In genomic region chr12:79471868-79472267, GRCm38 (mm10) we compare ENCODE assay signal across 16 mouse cellular contexts.
DNase-seq lines count a peak whose midpoint lies in the region; ATAC-seq and TF ChIP-seq lines count a peak whose summit lies in the region.
"Had no signal": no experiment of that assay in that cellular context is flagged by ENCODE, and none has a peak within 500 bp of the region (broad histone marks: within the 10 kb centered on the region; RNA-seq: fewer than 3 reads in every experiment).

No protein-coding gene starts in this region.

- H3K4me3 ChIP-seq in kidney, postnatal 0 days (replicated peaks; ENCODE audit: low read depth, low read length) = no peak overlapping the region
- no peak overlapping the region for H3K4me3 ChIP-seq in embryonic facial prominence, embryonic 15.5 days (replicated peaks)
- H3K4me3 ChIP-seq in myocyte = no peak overlapping the region
- no peak overlapping the region for H3K4me3 ChIP-seq in forebrain, embryonic 14.5 days (ENCODE audit: low read depth, low read length)
- H3K4me3 ChIP-seq in hindbrain, postnatal 0 days (ENCODE audit: low read length) = no peak overlapping the region
- H3K4me3 ChIP-seq: gastrocnemius, adult 2 months; hindbrain, embryonic 12.5 days; layer of hippocampus, adult 2 months had no signal

- TF ChIP-seq CTCF in kidney, postnatal 0 days (IDR thresholded peaks at IDR 0.05; ENCODE audit: low read depth) = no peak
- no peak for TF ChIP-seq CTCF in hindbrain, postnatal 0 days (IDR thresholded peaks at IDR 0.05; ENCODE audit: low read depth)

- 73% methylated on average over 2 of the region's 2 CpGs for WGBS in kidney, postnatal 0 days
- 61% methylated on average over 2 of the region's 2 CpGs for WGBS in embryonic facial prominence, embryonic 15.5 days
- 92% methylated on average over 2 of the region's 2 CpGs for WGBS in forebrain, embryonic 14.5 days
- 87% methylated on average over 2 of the region's 2 CpGs for WGBS in hindbrain, postnatal 0 days

- peak; percentile 46 to 82 for DNase-seq in adrenal gland, adult (ENCODE audit: inconsistent age in 2 of 2, low spot score in 1 of 2)
- DNase-seq in adrenal gland, adult 18-20 months (ENCODE audit: low spot score in 2 of 2) = no peak
- DNase-seq in kidney, postnatal 0 days (ENCODE audit: low spot score) = peak; percentile 14
- DNase-seq in kidney, postnatal 25 days = no peak
- no peak for DNase-seq in forebrain, embryonic 14.5 days (ENCODE audit: low spot score)
- DNase-seq in hindbrain, postnatal 0 days (ENCODE audit: low spot score) = no peak
- DNase-seq: gastrocnemius, adult 2 months; kidney, adult 8-10 months; retina, postnatal 1 day; thymus, adult 18-20 months had no signal

- H3ac ChIP-seq in myocyte (ENCODE audit: control insufficient read depth, insufficient read length) = no peak overlapping the region

- H3K4me2 ChIP-seq in kidney, postnatal 0 days (ENCODE audit: low read length) = no peak overlapping the region
- H3K4me2 ChIP-seq in embryonic facial prominence, embryonic 15.5 days (replicated peaks) = no peak overlapping the region
- peak overlapping the region; percentile 63 for H3K4me2 ChIP-seq in myocyte (ENCODE audit: low read depth)
- no peak overlapping the region for H3K4me2 ChIP-seq in forebrain, embryonic 14.5 days (ENCODE audit: low read length)
- H3K4me2 ChIP-seq in hindbrain, postnatal 0 days (ENCODE audit: low read depth, low read length) = no peak overlapping the region
- H3K4me2 ChIP-seq: hindbrain, embryonic 12.5 days; liver, embryonic 11.5 days had no signal

- no peak for TF ChIP-seq POLR2A in myocyte (IDR thresholded peaks at IDR 0.05; ENCODE audit: insufficient read length, low read depth)

- H3K36me3 ChIP-seq in kidney, postnatal 0 days (ENCODE audit: insufficient read depth, low read length) = no peaks in the 10 kb centered on the region
- no peaks in the 10 kb centered on the region for H3K36me3 ChIP-seq in embryonic facial prominence, embryonic 15.5 days
- no peaks in the 10 kb centered on the region for H3K36me3 ChIP-seq in myocyte (ENCODE audit: control insufficient read depth, insufficient read depth)
- H3K36me3 ChIP-seq in forebrain, embryonic 14.5 days (ENCODE audit: control insufficient read depth, insufficient read depth, low read length) = no peaks in the 10 kb centered on the region
- H3K36me3 ChIP-seq in hindbrain, postnatal 0 days (ENCODE audit: insufficient read depth, low read length) = no peaks in the 10 kb centered on the region
- H3K36me3 ChIP-seq: G1E; hindbrain, embryonic 12.5 days had no signal

- no peak overlapping the region for H3K27ac ChIP-seq in kidney, postnatal 0 days
- H3K27ac ChIP-seq in embryonic facial prominence, embryonic 15.5 days (replicated peaks) = peak overlapping the region; percentile 55; the same call in 1 of the 2 replicates
- H3K27ac ChIP-seq in forebrain, embryonic 14.5 days (ENCODE audit: low read depth, low read length) = no peak overlapping the region
- H3K27ac ChIP-seq in hindbrain, postnatal 0 days = no peak overlapping the region
- H3K27ac ChIP-seq: gastrocnemius, adult 2 months; hindbrain, embryonic 12.5 days; layer of hippocampus, adult 2 months had no signal

- H3K79me2 ChIP-seq in myocyte (ENCODE audit: control insufficient read depth, insufficient read depth) = no peaks in the 10 kb centered on the region

- no peaks in the 10 kb centered on the region for H3K9me3 ChIP-seq in kidney, postnatal 0 days (replicated peaks; ENCODE audit: low read length)
- H3K9me3 ChIP-seq in embryonic facial prominence, embryonic 15.5 days (replicated peaks) = no peaks in the 10 kb centered on the region
- no peaks in the 10 kb centered on the region for H3K9me3 ChIP-seq in forebrain, embryonic 14.5 days (replicated peaks; ENCODE audit: control insufficient read depth, low read length)
- H3K9me3 ChIP-seq in hindbrain, postnatal 0 days (ENCODE audit: low read length) = no peaks in the 10 kb centered on the region
- H3K9me3 ChIP-seq: G1E; hindbrain, embryonic 12.5 days had no signal

- no peaks in the 10 kb centered on the region for H3K27me3 ChIP-seq in kidney, postnatal 0 days (ENCODE audit: insufficient read depth, low read length)
- no peaks in the 10 kb centered on the region for H3K27me3 ChIP-seq in embryonic facial prominence, embryonic 15.5 days
- no peaks in the 10 kb centered on the region for H3K27me3 ChIP-seq in myocyte (ENCODE audit: control insufficient read depth, insufficient read depth, insufficient read length)
- H3K27me3 ChIP-seq in forebrain, embryonic 14.5 days (replicated peaks; ENCODE audit: control insufficient read depth, insufficient read depth, low read length) = no peaks in the 10 kb centered on the region
- no peaks in the 10 kb centered on the region for H3K27me3 ChIP-seq in hindbrain, postnatal 0 days (ENCODE audit: insufficient read depth, low read length)
- H3K27me3 ChIP-seq: hindbrain, embryonic 12.5 days had no signal

- no peaks in the 10 kb centered on the region for H3K4me1 ChIP-seq in kidney, postnatal 0 days (replicated peaks; ENCODE audit: insufficient read depth, low read length)
- peaks cover 6% of the 10 kb centered on the region for H3K4me1 ChIP-seq in embryonic facial prominence, embryonic 15.5 days
- H3K4me1 ChIP-seq in forebrain, embryonic 14.5 days (ENCODE audit: control insufficient read depth, insufficient read depth, low read length) = no peaks in the 10 kb centered on the region; the same call in 1 of the 2 replicates
- no peaks in the 10 kb centered on the region for H3K4me1 ChIP-seq in hindbrain, postnatal 0 days (ENCODE audit: insufficient read depth, low read length)
- H3K4me1 ChIP-seq: hindbrain, embryonic 12.5 days had no signal

- no peak overlapping the region for H3K9ac ChIP-seq in kidney, postnatal 0 days (ENCODE audit: low read depth, low read length)
- no peak overlapping the region for H3K9ac ChIP-seq in embryonic facial prominence, embryonic 15.5 days
- H3K9ac ChIP-seq in forebrain, embryonic 14.5 days (ENCODE audit: low read length) = no peak overlapping the region
- H3K9ac ChIP-seq in hindbrain, postnatal 0 days (replicated peaks; ENCODE audit: low read length) = no peak overlapping the region
- H3K9ac ChIP-seq: hindbrain, embryonic 12.5 days had no signal

- ATAC-seq in kidney, postnatal 0 days (replicated peaks; ENCODE audit: low FRiP score, low read depth) = no peak
- no peak for ATAC-seq in embryonic facial prominence, embryonic 15.5 days (ENCODE audit: insufficient number of reproducible peaks, low FRiP score, low TSS enrichment, low read depth)
- no peak for ATAC-seq in forebrain, embryonic 14.5 days
- ATAC-seq in hindbrain, postnatal 0 days = no peak

TF ChIP-seq in myocyte, 11 proteins besides CTCF, POLR2A, EP300 and RAD21:
- TF ChIP-seq SRF (IDR thresholded peaks at IDR 0.05; ENCODE audit: control insufficient read depth, insufficient read length, low read depth) = no peak
- no peak for TF ChIP-seq POLR2AphosphoS2 (IDR thresholded peaks at IDR 0.05; ENCODE audit: insufficient read length, low read depth)
- no peak for TF ChIP-seq USF1 (IDR thresholded peaks at IDR 0.05; ENCODE audit: low read depth)
- TF ChIP-seq MYOG (IDR thresholded peaks at IDR 0.05; ENCODE audit: control insufficient read depth in 1 of 3, insufficient read depth in 1 of 3, insufficient read length in 2 of 3, low read depth in 2 of 3) = no peak
- TF ChIP-seq MAX (IDR thresholded peaks at IDR 0.05; ENCODE audit: low read depth) = no peak
- TF ChIP-seq CEBPB (IDR thresholded peaks at IDR 0.05; ENCODE audit: insufficient read depth, poor library complexity, severe bottlenecking) = no peak
- no peak for TF ChIP-seq TCF3 (IDR thresholded peaks at IDR 0.05; ENCODE audit: insufficient read length, low read depth)

Comparison
In these comparisons a context has a peak if more than half of its experiments do, and no peak if none do; other contexts are left out.
1. DNase-seq: peak in adrenal gland, adult (2 of 2) and kidney, postnatal 0 days (single experiment); none in adrenal gland, adult 18-20 months (0 of 2), kidney, postnatal 25 days (0 of 2), forebrain, embryonic 14.5 days (single experiment) and hindbrain, postnatal 0 days (single experiment).